Mouse (Mus musculus): ENCODE measurements at regions not wholly inside any gene's neighbourhood (a gene's known extent, or its start where the extent isn't known, plus 50 kb on each side); places are given as distances from the start of the nearest gene placed in this dataset.

DNA sequence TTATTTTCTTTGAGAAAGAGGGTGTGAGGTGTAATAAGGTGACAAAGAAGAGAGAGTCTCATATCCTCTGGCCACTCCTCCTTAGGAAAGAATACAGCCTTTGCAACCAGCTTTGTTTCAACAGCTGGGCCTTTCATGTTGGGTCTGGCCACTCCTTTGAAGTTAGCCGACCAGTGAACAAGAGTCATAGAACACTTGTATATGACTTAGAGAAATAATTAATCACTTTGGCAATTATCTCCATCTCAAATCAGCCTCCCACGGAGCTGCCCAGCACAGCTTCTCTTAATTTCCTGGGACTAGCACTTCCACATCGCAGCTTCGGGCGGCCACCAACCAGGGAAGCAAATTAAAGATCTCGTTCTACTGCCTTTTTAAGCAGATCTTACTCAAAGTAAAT lies 476.8 kb downstream of the Mctp2 start:
- Histone ChIP-seq H3K9me3 (ENCODE audit: low read length) (no peaks in the 10 kb centered on the region), H3K4me1 (replicated peaks; ENCODE audit: low read depth, low read length) (no peaks in the 10 kb centered on the region), H3K4me3 (replicated peaks; ENCODE audit: low read length) (no peak overlapping the region), H3K36me3 (ENCODE audit: insufficient read depth, low read length) (no peaks in the 10 kb centered on the region), H3K27me3 (ENCODE audit: insufficient read depth, low read length) (no peaks in the 10 kb centered on the region)
- TF ChIP-seq POU5F1 (IDR thresholded peaks at IDR 0.05; ENCODE audit: borderline replicate concordance, low read length), result no peak
- TF ChIP-seq CTCF (conservative IDR thresholded peaks at IDR 0.05; ENCODE audit: low read length), result no peak
- TF ChIP-seq NANOG (IDR thresholded peaks at IDR 0.05; ENCODE audit: borderline replicate concordance, low read length), result no peak

DNA sequence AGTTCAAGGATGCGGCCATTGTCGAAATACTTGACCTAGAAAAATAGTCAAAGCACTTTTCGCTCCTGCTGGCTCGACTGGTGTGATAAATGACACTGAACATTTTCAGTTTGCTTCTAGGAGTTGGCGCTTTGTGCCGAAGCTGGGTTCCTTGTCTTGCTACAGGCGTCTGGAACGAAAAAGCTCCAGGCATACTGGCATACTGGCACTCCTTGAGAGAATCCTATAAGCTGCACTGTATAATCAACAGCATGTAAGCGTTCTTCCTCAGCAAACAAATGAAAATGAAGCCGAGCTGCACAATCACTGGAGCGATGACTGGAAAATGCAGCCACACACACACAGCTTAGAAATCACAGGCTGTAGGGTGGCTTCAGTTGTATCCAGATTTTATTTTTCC lies 464.9 kb upstream of the Gm10295 start:
- TF ChIP-seq NANOG (IDR thresholded peaks at IDR 0.05; ENCODE audit: borderline replicate concordance, low read length), result no peak
- no peak for TF ChIP-seq POU5F1 (IDR thresholded peaks at IDR 0.05; ENCODE audit: borderline replicate concordance, low read length)
- no peak for TF ChIP-seq CTCF (conservative IDR thresholded peaks at IDR 0.05; ENCODE audit: low read length)
- H3K36me3 ChIP-seq (ENCODE audit: insufficient read depth, low read length), result no peaks in the 10 kb centered on the region

DNA sequence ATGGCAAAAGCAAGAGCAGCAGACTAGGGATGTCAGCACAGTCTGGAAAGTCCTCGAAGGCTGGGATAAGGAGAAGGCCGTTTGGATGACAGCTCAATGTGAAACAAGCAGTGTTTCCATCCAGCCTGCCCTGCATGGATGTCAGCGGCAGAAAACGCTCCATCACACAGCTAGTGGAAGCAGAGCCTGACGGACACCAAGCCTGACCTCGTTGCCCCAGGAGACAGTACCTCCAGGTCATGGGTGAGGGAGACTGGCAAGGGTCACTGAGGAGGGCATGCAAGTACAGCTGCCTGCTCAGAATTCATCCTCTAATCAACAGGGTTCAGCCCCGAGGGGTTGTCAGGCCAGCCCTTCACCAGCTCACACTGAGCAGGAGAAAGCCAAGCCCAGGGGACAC lies 442.9 kb upstream of the Gm10295 start:
- no peaks in the 10 kb centered on the region for H3K27me3 ChIP-seq (ENCODE audit: insufficient read depth, low read length)
- H3K36me3 ChIP-seq (ENCODE audit: insufficient read depth, low read length), result no peaks in the 10 kb centered on the region
- H3K4me1 ChIP-seq (replicated peaks; ENCODE audit: low read depth, low read length), result no peaks in the 10 kb centered on the region
- H3K4me3 ChIP-seq (replicated peaks; ENCODE audit: low read length), result no peak overlapping the region
- TF ChIP-seq POU5F1 (IDR thresholded peaks at IDR 0.05; ENCODE audit: borderline replicate concordance, low read length), result no peak
- no peak for TF ChIP-seq NANOG (IDR thresholded peaks at IDR 0.05; ENCODE audit: borderline replicate concordance, low read length)
- no peak for TF ChIP-seq CTCF (conservative IDR thresholded peaks at IDR 0.05; ENCODE audit: low read length)
- H3K9me3 ChIP-seq (ENCODE audit: low read length), result 0 out of 2 replicates have a peak, but pooled peaks cover 4% of the 10 kb centered on the region

More for the DNA sequence above, 464.9 kb upstream of the Gm10295 start:
- Histone ChIP-seq H3K27me3 (ENCODE audit: insufficient read depth, low read length) (no peaks in the 10 kb centered on the region), H3K4me3 (replicated peaks; ENCODE audit: low read length) (no peak overlapping the region), H3K4me1 (replicated peaks; ENCODE audit: low read depth, low read length) (no peaks in the 10 kb centered on the region), H3K9me3 (ENCODE audit: low read length) (no peaks in the 10 kb centered on the region)

DNA sequence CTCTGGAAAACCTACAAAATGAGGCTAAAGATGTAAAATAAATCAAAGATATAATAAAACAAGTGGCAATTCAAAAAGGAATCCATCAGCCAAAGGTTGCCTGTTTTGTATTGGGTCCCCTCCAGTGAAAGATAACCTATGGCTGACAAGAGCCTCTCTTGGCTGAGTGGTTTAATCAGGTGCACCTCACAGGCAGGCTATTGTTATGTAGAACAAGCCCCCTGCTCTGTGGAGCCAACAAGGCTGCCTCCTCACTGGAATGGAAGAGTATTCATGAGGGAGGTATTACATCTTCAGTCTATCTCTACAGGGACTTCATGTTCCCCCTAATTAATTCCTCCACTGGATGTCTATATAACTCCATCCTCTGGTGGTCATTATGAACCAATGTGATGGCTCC lies 437.1 kb upstream of the Gm10295 start:
- TF ChIP-seq POU5F1 (IDR thresholded peaks at IDR 0.05; ENCODE audit: borderline replicate concordance, low read length) (peak; percentile 62), NANOG (IDR thresholded peaks at IDR 0.05; ENCODE audit: borderline replicate concordance, low read length) (no peak), CTCF (conservative IDR thresholded peaks at IDR 0.05; ENCODE audit: low read length) (no peak)

DNA sequence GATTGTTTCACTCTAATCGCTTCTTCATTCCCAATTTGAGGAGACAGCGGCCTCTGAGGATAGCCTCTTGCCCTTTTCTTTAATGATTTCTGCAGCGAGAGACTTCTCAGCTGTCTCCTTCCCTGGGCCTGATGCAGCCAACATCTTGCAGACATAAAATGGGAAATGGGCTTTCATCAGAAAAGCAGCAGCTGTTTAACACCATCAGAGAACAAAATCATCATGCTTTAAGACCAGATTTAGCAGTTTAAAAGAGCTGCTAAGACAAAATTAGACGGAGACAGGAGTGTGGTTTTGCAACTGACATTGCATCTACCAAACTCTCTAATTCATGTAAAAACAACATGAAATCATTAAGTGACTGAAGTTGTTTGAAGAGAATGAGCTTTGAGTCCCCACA lies 431.2 kb upstream of the Gm10295 start:
- TF ChIP-seq POU5F1 (IDR thresholded peaks at IDR 0.05; ENCODE audit: borderline replicate concordance, low read length), result no peak
- no peak for TF ChIP-seq NANOG (IDR thresholded peaks at IDR 0.05; ENCODE audit: borderline replicate concordance, low read length)
- TF ChIP-seq CTCF (conservative IDR thresholded peaks at IDR 0.05; ENCODE audit: low read length), result no peak
- no peaks in the 10 kb centered on the region for H3K27me3 ChIP-seq (ENCODE audit: insufficient read depth, low read length)
- no peaks in the 10 kb centered on the region for H3K36me3 ChIP-seq (ENCODE audit: insufficient read depth, low read length)
- H3K9me3 ChIP-seq (ENCODE audit: low read length), result no peaks in the 10 kb centered on the region
- no peak overlapping the region for H3K4me3 ChIP-seq (replicated peaks; ENCODE audit: low read length)
- no peaks in the 10 kb centered on the region for H3K4me1 ChIP-seq (replicated peaks; ENCODE audit: low read depth, low read length)

More for the DNA sequence above, 437.1 kb upstream of the Gm10295 start:
- H3K9me3 ChIP-seq (ENCODE audit: low read length), result 0 out of 2 replicates have a peak, but pooled peaks cover 4% of the 10 kb centered on the region
- H3K4me3 ChIP-seq (replicated peaks; ENCODE audit: low read length), result no peak overlapping the region
- H3K36me3 ChIP-seq (ENCODE audit: insufficient read depth, low read length), result no peaks in the 10 kb centered on the region
- peaks cover 11% of the 10 kb centered on the region for H3K4me1 ChIP-seq (replicated peaks; ENCODE audit: low read depth, low read length)
- H3K27me3 ChIP-seq (ENCODE audit: insufficient read depth, low read length), result no peaks in the 10 kb centered on the region

DNA sequence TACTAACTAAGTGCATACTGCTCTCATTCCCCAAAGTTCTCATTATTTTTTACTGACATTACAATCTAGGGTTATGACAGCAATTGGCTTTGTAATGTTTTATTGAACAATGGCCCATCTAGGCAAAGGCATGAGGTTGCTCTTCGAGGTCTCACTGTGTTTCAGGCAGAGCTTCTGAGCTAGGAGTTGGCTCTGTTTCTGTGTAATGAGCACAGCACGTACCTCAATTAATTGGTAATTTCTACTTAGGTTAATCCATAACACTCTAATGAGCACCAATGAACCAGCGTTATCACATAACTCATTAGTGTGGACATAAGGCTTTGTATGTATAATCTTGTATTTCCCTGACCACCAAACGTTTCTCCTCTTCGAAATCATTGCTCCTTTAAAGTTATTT lies 398.6 kb upstream of the Gm10295 start:
- H3K4me1 ChIP-seq (replicated peaks; ENCODE audit: low read depth, low read length), result no peaks in the 10 kb centered on the region
- H3K27me3 ChIP-seq (ENCODE audit: insufficient read depth, low read length), result no peaks in the 10 kb centered on the region
- H3K36me3 ChIP-seq (ENCODE audit: insufficient read depth, low read length), result no peaks in the 10 kb centered on the region
- no peak overlapping the region for H3K4me3 ChIP-seq (replicated peaks; ENCODE audit: low read length)
- TF ChIP-seq CTCF (conservative IDR thresholded peaks at IDR 0.05; ENCODE audit: low read length) (no peak), NANOG (IDR thresholded peaks at IDR 0.05; ENCODE audit: borderline replicate concordance, low read length) (no peak), POU5F1 (IDR thresholded peaks at IDR 0.05; ENCODE audit: borderline replicate concordance, low read length) (no peak)
- no peaks in the 10 kb centered on the region for H3K9me3 ChIP-seq (ENCODE audit: low read length)

DNA sequence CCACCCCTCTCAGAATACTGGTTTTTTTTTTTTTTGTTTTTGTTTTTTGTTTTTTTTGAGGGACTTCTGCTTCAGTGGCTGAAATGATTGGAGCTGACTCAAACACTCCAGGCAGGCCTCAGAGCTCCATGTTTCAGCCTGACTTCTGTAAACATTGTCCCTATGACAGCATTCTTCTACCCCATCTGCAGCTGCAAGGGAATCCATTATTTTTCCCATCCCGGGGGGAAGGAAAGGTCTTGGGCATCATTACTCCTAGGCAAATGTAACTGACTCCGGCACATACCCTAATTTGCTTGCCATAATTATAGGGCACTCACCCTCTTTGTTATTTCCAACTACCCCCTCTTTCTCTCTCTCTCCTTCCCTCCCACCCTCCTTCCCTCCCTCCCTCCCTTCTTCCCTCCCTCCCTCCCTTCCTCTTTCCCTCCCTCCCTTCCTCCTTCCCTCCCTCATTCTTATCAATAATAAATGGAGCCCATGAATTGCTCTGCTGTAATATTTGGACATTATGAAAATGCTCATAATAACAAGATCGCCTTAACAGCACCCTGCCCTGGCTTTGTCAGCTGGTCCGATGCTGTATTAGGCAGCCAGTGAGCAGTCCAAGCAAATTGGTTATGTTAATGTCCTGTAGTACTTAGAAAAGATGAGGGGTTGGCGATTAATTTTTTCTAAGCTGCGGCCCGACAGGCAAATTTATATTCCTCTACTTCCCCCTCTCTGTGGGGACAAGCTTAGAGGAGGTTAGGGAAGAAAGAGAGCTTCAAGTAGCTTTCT lies 395.0 kb upstream of the Gm10295 start:
- H3K36me3 ChIP-seq (ENCODE audit: insufficient read depth, low read length), result no peaks in the 10 kb centered on the region
- TF ChIP-seq CTCF (conservative IDR thresholded peaks at IDR 0.05; ENCODE audit: low read length) (no peak), POU5F1 (IDR thresholded peaks at IDR 0.05; ENCODE audit: borderline replicate concordance, low read length) (no peak), NANOG (IDR thresholded peaks at IDR 0.05; ENCODE audit: borderline replicate concordance, low read length) (no peak)
- H3K4me1 ChIP-seq (replicated peaks; ENCODE audit: low read depth, low read length), result no peaks in the 10 kb centered on the region
- no peaks in the 10 kb centered on the region for H3K27me3 ChIP-seq (ENCODE audit: insufficient read depth, low read length)
- no peaks in the 10 kb centered on the region for H3K9me3 ChIP-seq (ENCODE audit: low read length)
- no peak overlapping the region for H3K4me3 ChIP-seq (replicated peaks; ENCODE audit: low read length)

DNA sequence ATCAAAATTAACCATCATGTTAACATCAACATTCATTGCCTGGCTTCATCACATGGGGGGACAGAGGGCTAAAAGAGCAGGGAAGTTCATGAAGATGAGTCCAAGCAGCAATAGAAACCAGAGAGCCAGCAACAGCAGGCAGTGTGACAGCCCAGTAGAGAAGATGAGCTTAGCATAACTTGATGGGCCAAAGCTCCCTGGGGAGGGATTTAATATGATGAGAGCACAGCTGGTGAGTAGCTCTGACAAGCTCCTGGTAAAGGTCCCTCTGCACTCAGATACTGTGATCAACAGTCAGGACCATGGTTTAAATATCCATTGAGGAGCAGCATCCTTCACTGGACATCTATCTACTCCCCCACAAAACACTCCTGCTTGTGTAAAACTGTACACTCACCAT lies 377.2 kb upstream of the Gm10295 start:
- no peak overlapping the region for H3K4me3 ChIP-seq (replicated peaks; ENCODE audit: low read length)
- TF ChIP-seq CTCF (conservative IDR thresholded peaks at IDR 0.05; ENCODE audit: low read length), result no peak

DNA sequence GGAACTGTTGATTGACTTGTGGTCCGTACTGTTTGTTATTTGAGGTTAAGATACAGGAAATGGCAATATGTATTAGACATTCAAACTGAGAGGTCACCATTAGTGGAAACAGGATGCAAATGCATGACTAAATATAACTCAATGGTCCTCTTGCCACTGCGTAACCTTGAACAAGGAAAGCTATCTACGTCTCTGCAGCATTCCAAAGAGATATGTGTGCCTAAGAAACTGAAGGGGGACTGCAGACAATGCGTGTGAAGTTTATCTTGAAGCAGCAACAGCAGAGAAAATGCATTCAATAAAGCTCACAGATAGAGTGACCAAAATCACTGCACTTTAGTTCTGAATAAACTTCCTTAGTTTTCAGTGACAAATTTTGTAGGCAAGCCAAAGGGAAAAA lies 356.9 kb upstream of the Gm10295 start:
- Histone ChIP-seq H3K9me3 (ENCODE audit: low read length) (no peaks in the 10 kb centered on the region), H3K36me3 (ENCODE audit: insufficient read depth, low read length) (no peaks in the 10 kb centered on the region), H3K4me3 (replicated peaks; ENCODE audit: low read length) (no peak overlapping the region), H3K27me3 (ENCODE audit: insufficient read depth, low read length) (peaks cover 20% of the 10 kb centered on the region), H3K4me1 (replicated peaks; ENCODE audit: low read depth, low read length) (peaks cover 17% of the 10 kb centered on the region)
- TF ChIP-seq NANOG (IDR thresholded peaks at IDR 0.05; ENCODE audit: borderline replicate concordance, low read length) (no peak), CTCF (conservative IDR thresholded peaks at IDR 0.05; ENCODE audit: low read length) (no peak), POU5F1 (IDR thresholded peaks at IDR 0.05; ENCODE audit: borderline replicate concordance, low read length) (no peak)

More for the DNA sequence above, 377.2 kb upstream of the Gm10295 start:
- Histone ChIP-seq H3K9me3 (ENCODE audit: low read length) (no peaks in the 10 kb centered on the region), H3K27me3 (ENCODE audit: insufficient read depth, low read length) (no peaks in the 10 kb centered on the region), H3K4me1 (replicated peaks; ENCODE audit: low read depth, low read length) (no peaks in the 10 kb centered on the region), H3K36me3 (ENCODE audit: insufficient read depth, low read length) (no peaks in the 10 kb centered on the region)
